Mouse (Mus musculus) heart, adult 9 months (tissue): ENCODE measurements around the gene S100a2.

Experiments used
- DNase-seq, 2 experiments: peaks; one replicate each; pipeline ENCODE4 v3.0.0; 2022; ENCODE audit warnings: low spot score in 2 of 2

The S100a2 gene

GRCm38 (mm10) chr3:90615911-90616310 is 25.9 kb downstream of the S100a2 start:
- no peak for DNase-seq

- DNase-seq = no peak
Measured at GRCm38 (mm10) chr3:90617586-90617985, 27.5 kb downstream of the S100a2 start.

GRCm38 (mm10) chr3:90621552-90621951 is 31.5 kb downstream of the S100a2 start:
- DNase-seq = no peak

GRCm38 (mm10) chr3:90623435-90624071 is 33.5 kb downstream of the S100a2 start:
- DNase-seq = no peak

GRCm38 (mm10) chr3:90625496-90625895 is 35.4 kb downstream of the S100a2 start:
- DNase-seq = no peak

- no peak for DNase-seq
Measured at GRCm38 (mm10) chr3:90626266-90627021, 36.4 kb downstream of the S100a2 start.

GRCm38 (mm10) chr3:90627366-90627765 is 37.3 kb downstream of the S100a2 start:
- DNase-seq = no peak

GRCm38 (mm10) chr3:90627807-90628206 is 37.8 kb downstream of the S100a2 start:
- no peak for DNase-seq

GRCm38 (mm10) chr3:90629298-90629697 is 39.3 kb downstream of the S100a2 start:
- DNase-seq = no peak

- DNase-seq = no peak
Measured at GRCm38 (mm10) chr3:90631984-90632383, 41.9 kb downstream of the S100a2 start.

GRCm38 (mm10) chr3:90638511-90639275 is 48.6 kb downstream of the S100a2 start:
- no peak for DNase-seq

GRCm38 (mm10) chr3:90639511-90640154 is 49.6 kb downstream of the S100a2 start:
- no peak for DNase-seq

GRCm38 (mm10) chr3:90640981-90641380 is 50.9 kb downstream of the S100a2 start:
- DNase-seq = no peak
